Mouse (Mus musculus) kidney, postnatal 14 days (tissue): ENCODE data around the gene Arhgef18.

Experiments used
- DNase-seq: peaks from one replicate; pipeline ENCODE4 v3.0.0; 2022; ENCODE audit warnings: mixed read lengths

Gene Arhgef18

GRCm38 (mm10) chr8:3397597-3397996 lies 4.8 kb downstream of the Arhgef18 start:
- peak; percentile 45 for DNase-seq

GRCm38 (mm10) chr8:3400509-3400908 lies 7.7 kb downstream of the Arhgef18 start:
- no peak for DNase-seq

- DNase-seq = no peak
Observed at GRCm38 (mm10) chr8:3407417-3407816, 14.6 kb downstream of the Arhgef18 start.

GRCm38 (mm10) chr8:3411085-3411484 lies 18.3 kb downstream of the Arhgef18 start:
- no peak for DNase-seq

GRCm38 (mm10) chr8:3411901-3412301 lies 19.1 kb downstream of the Arhgef18 start:
- DNase-seq = peak; percentile 21

GRCm38 (mm10) chr8:3412816-3413215 lies 20.0 kb downstream of the Arhgef18 start:
- DNase-seq = no peak

GRCm38 (mm10) chr8:3414639-3415190 lies 21.9 kb downstream of the Arhgef18 start:
- no peak for DNase-seq

GRCm38 (mm10) chr8:3415259-3415658 lies 22.5 kb downstream of the Arhgef18 start:
- DNase-seq = no peak

- DNase-seq = no peak
Observed at GRCm38 (mm10) chr8:3415661-3416060, 22.9 kb downstream of the Arhgef18 start.

- DNase-seq = no peak
Observed at GRCm38 (mm10) chr8:3416846-3417245, 24.0 kb downstream of the Arhgef18 start.

GRCm38 (mm10) chr8:3417455-3417854 lies 24.6 kb downstream of the Arhgef18 start:
- no peak for DNase-seq

GRCm38 (mm10) chr8:3418101-3418500 lies 25.3 kb downstream of the Arhgef18 start:
- DNase-seq = no peak

GRCm38 (mm10) chr8:3420105-3420706 lies 27.4 kb downstream of the Arhgef18 start:
- DNase-seq = no peak

GRCm38 (mm10) chr8:3421507-3421906 lies 28.7 kb downstream of the Arhgef18 start:
- DNase-seq = no peak

GRCm38 (mm10) chr8:3425217-3425616 lies 32.4 kb downstream of the Arhgef18 start:
- DNase-seq = no peak

- no peak for DNase-seq
Observed at GRCm38 (mm10) chr8:3426211-3426610, 33.4 kb downstream of the Arhgef18 start.

GRCm38 (mm10) chr8:3428426-3428825 lies 35.6 kb downstream of the Arhgef18 start:
- DNase-seq = no peak

- peak; percentile 73 for DNase-seq
Observed at GRCm38 (mm10) chr8:3429966-3430365, 37.2 kb downstream of the Arhgef18 start.

GRCm38 (mm10) chr8:3431113-3431512 lies 38.3 kb downstream of the Arhgef18 start:
- no peak for DNase-seq

GRCm38 (mm10) chr8:3436492-3436891 lies 43.7 kb downstream of the Arhgef18 start:
- no peak for DNase-seq

- DNase-seq = no peak
Observed at GRCm38 (mm10) chr8:3439510-3439909, 46.7 kb downstream of the Arhgef18 start.

GRCm38 (mm10) chr8:3449226-3449625 lies 56.4 kb downstream of the Arhgef18 start:
- no peak for DNase-seq

GRCm38 (mm10) chr8:3450670-3451069 lies 57.9 kb downstream of the Arhgef18 start:
- peak; percentile 44 for DNase-seq

- no peak for DNase-seq
Observed at GRCm38 (mm10) chr8:3451992-3452391, 59.2 kb downstream of the Arhgef18 start.

GRCm38 (mm10) chr8:3463248-3463647 lies 70.4 kb downstream of the Arhgef18 start:
- DNase-seq = no peak
